Mouse (Mus musculus): ENCODE results near the gene Lmnb2.

GRCm38 (mm10) chr10:80858350-80858935 is 59.6 kb downstream of the Lmnb2 start:
- no peak for TF ChIP-seq CTCF (IDR thresholded peaks at IDR 0.05; ENCODE audit: borderline replicate concordance, control insufficient read depth, extremely low read depth, insufficient read depth, low read length, poor library complexity)
- no peak for TF ChIP-seq POLR2A (IDR thresholded peaks at IDR 0.05; ENCODE audit: control insufficient read depth, extremely low read depth, insufficient read depth, low read length, poor library complexity)

Data from thymus, adult 2 months (tissue).